Mouse (Mus musculus): Measurements from ENCODE around the gene Mvb12b.

Mvb12b gene

GRCm38 (mm10) chr2:33774106-33774505 lies 113.6 kb downstream of the Mvb12b start:
- no peak for DNase-seq

- DNase-seq = no peak
These were observed 115.3 kb downstream of the Mvb12b start for GRCm38 (mm10) chr2:33772439-33772838.

- DNase-seq = no peak
These were observed 116.4 kb downstream of the Mvb12b start for GRCm38 (mm10) chr2:33771388-33771787.

- no peak for DNase-seq
These were observed 117.1 kb downstream of the Mvb12b start for GRCm38 (mm10) chr2:33770526-33771130.

GRCm38 (mm10) chr2:33764476-33764875 lies 123.3 kb downstream of the Mvb12b start:
- no peak for DNase-seq

GRCm38 (mm10) chr2:33762210-33762609 lies 125.5 kb downstream of the Mvb12b start:
- DNase-seq = no peak

- DNase-seq = peak; percentile 67
These were observed 127.2 kb downstream of the Mvb12b start for GRCm38 (mm10) chr2:33760571-33760991.

- DNase-seq = no peak
These were observed 128.3 kb downstream of the Mvb12b start for GRCm38 (mm10) chr2:33759447-33759846.

GRCm38 (mm10) chr2:33755633-33756020 lies 132.1 kb downstream of the Mvb12b start:
- DNase-seq = peak; percentile 34

GRCm38 (mm10) chr2:33754980-33755632 lies 132.6 kb downstream of the Mvb12b start:
- DNase-seq = peak; percentile 28

GRCm38 (mm10) chr2:33754317-33754633 lies 133.5 kb downstream of the Mvb12b start:
- no peak for DNase-seq

GRCm38 (mm10) chr2:33753630-33754316 lies 134.0 kb downstream of the Mvb12b start:
- peak; percentile 87 for DNase-seq

- no peak for DNase-seq
These were observed 137.1 kb downstream of the Mvb12b start for GRCm38 (mm10) chr2:33750611-33751010.

GRCm38 (mm10) chr2:33746471-33746870 lies 141.3 kb downstream of the Mvb12b start:
- DNase-seq = peak; percentile 78

GRCm38 (mm10) chr2:33745724-33746123 lies 142.0 kb downstream of the Mvb12b start:
- DNase-seq = no peak

GRCm38 (mm10) chr2:33737128-33737527 lies 150.6 kb downstream of the Mvb12b start:
- DNase-seq = no peak

GRCm38 (mm10) chr2:33736722-33737121 lies 151.0 kb downstream of the Mvb12b start:
- peak; percentile 57 for DNase-seq

- DNase-seq = peak; percentile 69
These were observed 152.8 kb downstream of the Mvb12b start for GRCm38 (mm10) chr2:33734781-33735485.

- no peak for DNase-seq
These were observed 158.0 kb downstream of the Mvb12b start for GRCm38 (mm10) chr2:33729701-33730100.

- no peak for DNase-seq
These were observed 160.5 kb downstream of the Mvb12b start for GRCm38 (mm10) chr2:33727199-33727598.

GRCm38 (mm10) chr2:33720380-33720898 lies 167.3 kb downstream of the Mvb12b start:
- no peak for DNase-seq

- DNase-seq = no peak
These were observed 168.2 kb downstream of the Mvb12b start for GRCm38 (mm10) chr2:33719339-33720066.

GRCm38 (mm10) chr2:33718561-33718960 lies 169.2 kb downstream of the Mvb12b start:
- no peak for DNase-seq
